Mouse (Mus musculus) lung, postnatal 0 days (tissue): ENCODE measurements around the gene Immp2l.

ENCODE experiments used
- CTCF ChIP-seq: IDR thresholded peaks from 2 replicates; pipeline ENCODE4 v1.5.1; 2016; ENCODE audit warnings: antibody characterized with exemption, mild to moderate bottlenecking
- EP300 ChIP-seq: IDR thresholded peaks from 2 replicates; pipeline ENCODE4 v1.6.1; 2016; ENCODE audit warnings: antibody characterized with exemption, mild to moderate bottlenecking, control low read depth

GRCm38 (mm10) chr12:41949841-41950241, 926.0 kb downstream of the Immp2l start:
- TF ChIP-seq CTCF (no peak), EP300 (no peak)
